Mouse (Mus musculus): ENCODE data around the gene Sycp3.
"Not testable (repeated sequence)": the region's sequence is repeated elsewhere in the genome, so short reads cannot be mapped to it uniquely, and the experiment has no call there.

The Sycp3 gene

GRCm38 (mm10) chr10:88459502-88459992 is at the start of gene Sycp3:
Sycp3 (plus strand) TSS chr10:88459569.
- CTCF ChIA-PET = no interaction called here

- CTCF ChIA-PET = interaction anchor here (0.9 kb wide), 1 partner anchor 11 kb away, joined by 11 read pairs; no protein-coding TSS in a partner anchor
These were observed 49.6 kb upstream of the Sycp3 start for GRCm38 (mm10) chr10:88409751-88410150.

GRCm38 (mm10) chr10:88412290-88412995 is 46.9 kb upstream of the Sycp3 start:
- CTCF ChIA-PET = interaction anchor here (0.5 kb wide), 1 partner anchor 13 kb away, joined by 4 read pairs; no protein-coding TSS in a partner anchor

GRCm38 (mm10) chr10:88417686-88418085 is 41.7 kb upstream of the Sycp3 start:
- CTCF ChIA-PET = no interaction called here

GRCm38 (mm10) chr10:88420141-88420541 is 39.2 kb upstream of the Sycp3 start:
- CTCF ChIA-PET = interaction anchor here (0.5 kb wide), 1 partner anchor 43 kb away, joined by 3 read pairs; no protein-coding TSS in a partner anchor

GRCm38 (mm10) chr10:88420655-88421435 is 38.5 kb upstream of the Sycp3 start:
- CTCF ChIA-PET = interaction anchor here (0.5 to 1.2 kb wide), 5 partner anchors 11 to 44 kb away, joined by 3 to 11 read pairs (median 3); partner anchors contain the start of genes Dram1 and Gnptab

- CTCF ChIA-PET = interaction anchor here (0.6 to 2.1 kb wide), 4 partner anchors 17 to 226 kb away, joined by 3 to 10 read pairs (median 6); partner anchors contain the start of genes Dram1, Gnptab and Washc3
These were observed 33.1 kb upstream of the Sycp3 start for GRCm38 (mm10) chr10:88426158-88426816.

GRCm38 (mm10) chr10:88426896-88427295 is 32.5 kb upstream of the Sycp3 start:
- CTCF ChIA-PET = interaction anchor here (0.5 to 2.1 kb wide), 3 partner anchors 17 to 242 kb away, joined by 3 to 10 read pairs (median 9); partner anchors contain the start of genes Dram1 and Gnptab

- CTCF ChIA-PET = interaction anchor here (1.6 kb wide), 1 partner anchor 49 kb away, joined by 7 read pairs; the partner anchor contains the start of genes Dram1 and Gnptab
These were observed 31.4 kb upstream of the Sycp3 start for GRCm38 (mm10) chr10:88427998-88428397.

GRCm38 (mm10) chr10:88441224-88441623 is 18.1 kb upstream of the Sycp3 start:
- CTCF ChIA-PET = no interaction called here

GRCm38 (mm10) chr10:88451221-88451620 is 8.1 kb upstream of the Sycp3 start:
- CTCF ChIA-PET = no interaction called here

- CTCF ChIA-PET = no interaction called here
These were observed 7.4 kb upstream of the Sycp3 start for GRCm38 (mm10) chr10:88451990-88452389.

GRCm38 (mm10) chr10:88457816-88458215 is 1.6 kb upstream of the Sycp3 start:
- CTCF ChIA-PET = no interaction called here

GRCm38 (mm10) chr10:88460122-88460820 is 902 bp downstream of the Sycp3 start:
- CTCF ChIA-PET = no interaction called here

GRCm38 (mm10) chr10:88482866-88483265 is 23.5 kb downstream of the Sycp3 start:
- CTCF ChIA-PET = not testable (repeated sequence)

GRCm38 (mm10) chr10:88488629-88489028 is 29.3 kb downstream of the Sycp3 start:
- CTCF ChIA-PET = no interaction called here

GRCm38 (mm10) chr10:88491632-88492031 is 32.3 kb downstream of the Sycp3 start:
- CTCF ChIA-PET = no interaction called here

- CTCF ChIA-PET = interaction anchor here (0.7 kb wide), 1 partner anchor 292 kb away, joined by 14 read pairs; no protein-coding TSS in a partner anchor
These were observed 33.3 kb downstream of the Sycp3 start for GRCm38 (mm10) chr10:88492658-88493057.

- CTCF ChIA-PET = interaction anchor here (0.7 kb wide), 1 partner anchor 19 kb away, joined by 3 read pairs; no protein-coding TSS in a partner anchor
These were observed 35.7 kb downstream of the Sycp3 start for GRCm38 (mm10) chr10:88494959-88495587.

GRCm38 (mm10) chr10:88496864-88497564 is 37.6 kb downstream of the Sycp3 start:
- CTCF ChIA-PET = no interaction called here
